Mouse (Mus musculus) granulocyte monocyte progenitor cell, adult 5-6 weeks (primary cell): Measurements from ENCODE around the gene Rnf212b. TPM values are rescaled to one million over a fixed set of nuclear protein-coding genes. Genes with fewer than 3 reads are reported as not detected.

Experiments
- ATAC-seq: replicated peaks from 2 replicates; pipeline ENCODE4 v1.8.0; 2016; ENCODE audit warnings: mild to moderate bottlenecking, moderate TSS enrichment, inconsistent platforms; ENCODE audit not compliant: poor library complexity, severe bottlenecking
- total RNA-seq, 2 experiments: library from RNA; stranded (forward) in 1 of 2; stranded (reverse) in 1 of 2; fragments of 200-712, 200-1000 nt in 1 of 2; fragments of >200 nt in 1 of 2; fragmentation: Nextera tagmentation in 1 of 2; gene quantifications; 2 replicates each; pipeline ENCODE4 v1.2.3; 2014 to 2017

Rnf212b gene
- total RNA-seq, 2 experiments from 2014 or later = not detected

GRCm38 (mm10) chr14:54865626-54866025, 51.7 kb downstream of the Rnf212b start:
- ATAC-seq = no peak

- no peak for ATAC-seq
Measured at GRCm38 (mm10) chr14:54866268-54866667, 52.3 kb downstream of the Rnf212b start.

- ATAC-seq = no peak
Measured at GRCm38 (mm10) chr14:54866936-54867335, 53.0 kb downstream of the Rnf212b start.

GRCm38 (mm10) chr14:54868026-54868425, 54.1 kb downstream of the Rnf212b start:
- peak; percentile 12 for ATAC-seq

GRCm38 (mm10) chr14:54870861-54871260, 56.9 kb downstream of the Rnf212b start, which contains the start of gene Homez:
Gene Homez (minus strand): TSS chr14:54870961.
- no peak for ATAC-seq

DNA sequence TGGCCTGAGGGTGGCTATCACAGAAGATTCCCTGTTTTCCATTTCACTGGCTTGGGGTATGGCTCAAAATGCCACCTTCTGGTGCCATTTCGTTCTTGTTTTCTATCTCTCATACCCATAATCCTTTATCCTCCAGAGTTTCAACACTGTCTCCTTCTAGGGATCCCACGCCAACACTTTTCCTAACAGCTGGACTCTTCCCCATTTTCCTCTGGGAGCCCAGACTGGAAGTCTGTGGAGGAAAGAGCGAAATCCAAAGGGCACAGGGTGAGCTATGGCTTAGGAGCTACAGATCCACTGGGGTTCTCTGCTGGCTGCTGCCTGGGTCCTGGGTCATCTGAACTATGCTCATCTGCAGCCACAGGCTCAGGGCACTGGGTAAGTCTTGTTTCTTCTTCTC, 60.2 kb downstream of the Rnf212b start:
- ATAC-seq = no peak

- ATAC-seq = peak; percentile 10
Measured at GRCm38 (mm10) chr14:54875844-54876538, 62.0 kb downstream of the Rnf212b start.

GRCm38 (mm10) chr14:54876539-54877047, 62.7 kb downstream of the Rnf212b start:
- ATAC-seq = peak; percentile 77

GRCm38 (mm10) chr14:54877048-54877715, 63.2 kb downstream of the Rnf212b start, which contains the start of gene Ppp1r3e:
Gene Ppp1r3e (minus strand): TSS chr14:54877550.
- ATAC-seq = peak; percentile 76

DNA sequence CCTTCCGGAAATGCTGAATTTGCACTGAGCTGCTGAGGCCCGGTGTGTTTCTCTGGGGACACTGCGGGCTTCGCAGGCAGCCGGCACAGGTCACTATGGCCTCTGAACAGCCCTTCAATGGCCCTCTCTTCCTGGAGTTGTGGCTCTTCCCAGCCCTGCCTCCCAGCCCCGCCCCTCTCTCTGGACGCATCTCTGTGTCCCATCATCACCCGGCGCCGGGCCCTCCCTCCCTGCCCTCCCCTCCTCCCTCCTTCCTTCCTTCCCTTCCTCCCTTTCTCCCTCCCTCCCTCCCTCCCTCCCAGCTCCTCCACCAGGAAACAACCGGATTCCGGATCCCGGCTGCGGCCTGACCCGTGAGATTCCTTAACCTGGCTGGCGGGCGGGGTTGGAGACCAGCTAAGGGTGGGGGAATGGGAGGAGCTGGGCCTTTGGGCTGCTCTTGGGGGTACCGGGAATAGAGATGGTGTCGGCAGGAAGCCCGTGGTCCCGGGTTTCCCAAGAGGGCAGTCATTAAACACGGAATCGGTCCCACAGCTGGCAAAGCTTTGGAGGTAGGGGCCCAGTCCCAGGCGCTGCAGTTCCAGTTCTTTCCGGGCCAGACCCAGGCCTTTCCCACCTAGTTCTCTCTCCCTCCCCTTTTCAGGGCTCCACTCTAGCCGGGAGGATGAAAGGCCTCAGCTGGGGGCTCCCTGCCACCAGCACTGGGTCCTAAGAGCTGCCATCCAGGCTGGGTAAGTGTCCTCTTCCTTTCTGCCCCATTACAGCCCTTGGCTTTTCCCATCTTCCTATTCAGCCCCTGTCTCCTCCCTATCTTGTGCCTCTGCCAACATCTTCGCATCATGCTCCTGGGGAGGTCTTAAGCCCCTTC, 69.4 kb downstream of the Rnf212b start, which contains the start of the genes Bcl2l2 and Gm20521:
TSS of gene Bcl2l2 (plus strand) at position 224 of the 868 bp plus-strand sequence.
TSS of gene Gm20521 (plus strand) at position 288 of the 868 bp plus-strand sequence.
- ATAC-seq = peak; percentile 97

DNA sequence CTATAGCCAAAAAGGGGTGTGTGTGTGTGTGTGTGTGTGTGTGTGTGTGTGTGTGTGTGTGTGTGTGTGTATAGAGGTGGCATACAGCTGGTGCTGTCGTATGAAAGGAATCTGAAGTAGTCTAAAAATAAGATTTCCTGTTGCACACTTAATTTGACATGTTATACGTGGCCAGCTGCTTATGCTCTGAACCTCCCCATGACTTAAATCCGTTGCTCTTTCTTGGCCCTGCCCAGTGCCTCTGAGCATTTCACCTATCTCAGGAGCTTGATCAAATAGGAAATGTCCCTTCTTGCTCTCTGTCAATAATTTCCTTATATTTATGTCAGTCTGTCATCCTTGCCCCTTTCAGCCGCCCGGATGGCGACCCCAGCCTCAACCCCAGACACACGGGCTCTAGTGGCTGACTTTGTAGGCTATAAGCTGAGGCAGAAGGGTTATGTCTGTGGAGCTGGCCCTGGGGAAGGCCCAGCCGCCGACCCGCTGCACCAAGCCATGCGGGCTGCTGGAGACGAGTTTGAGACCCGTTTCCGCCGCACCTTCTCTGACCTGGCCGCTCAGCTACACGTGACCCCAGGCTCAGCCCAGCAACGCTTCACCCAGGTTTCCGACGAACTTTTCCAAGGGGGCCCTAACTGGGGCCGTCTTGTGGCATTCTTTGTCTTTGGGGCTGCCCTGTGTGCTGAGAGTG, 70.2 kb downstream of the Rnf212b start:
- ATAC-seq = no peak

DNA sequence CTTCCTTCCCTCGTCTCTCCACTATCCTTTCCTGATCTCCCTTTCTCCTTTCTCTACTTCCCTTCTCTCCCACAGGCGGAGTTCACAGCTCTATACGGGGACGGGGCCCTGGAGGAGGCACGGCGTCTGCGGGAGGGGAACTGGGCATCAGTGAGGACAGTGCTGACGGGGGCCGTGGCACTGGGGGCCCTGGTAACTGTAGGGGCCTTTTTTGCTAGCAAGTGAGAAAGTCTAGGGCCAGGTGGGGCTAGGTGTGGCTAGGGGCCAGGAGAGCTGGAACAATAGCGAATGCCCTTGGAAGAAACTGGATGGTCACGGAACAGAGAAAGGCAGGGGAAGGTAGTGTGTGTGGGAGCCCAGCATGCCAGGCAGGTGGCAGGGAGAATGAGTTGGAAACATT, 71.4 kb downstream of the Rnf212b start:
- ATAC-seq = no peak

- no peak for ATAC-seq
Measured at GRCm38 (mm10) chr14:54892200-54892599, 78.3 kb downstream of the Rnf212b start, which contains the start of gene Pabpn1. Gene Pabpn1 (plus strand): TSS chr14:54892500.

DNA sequence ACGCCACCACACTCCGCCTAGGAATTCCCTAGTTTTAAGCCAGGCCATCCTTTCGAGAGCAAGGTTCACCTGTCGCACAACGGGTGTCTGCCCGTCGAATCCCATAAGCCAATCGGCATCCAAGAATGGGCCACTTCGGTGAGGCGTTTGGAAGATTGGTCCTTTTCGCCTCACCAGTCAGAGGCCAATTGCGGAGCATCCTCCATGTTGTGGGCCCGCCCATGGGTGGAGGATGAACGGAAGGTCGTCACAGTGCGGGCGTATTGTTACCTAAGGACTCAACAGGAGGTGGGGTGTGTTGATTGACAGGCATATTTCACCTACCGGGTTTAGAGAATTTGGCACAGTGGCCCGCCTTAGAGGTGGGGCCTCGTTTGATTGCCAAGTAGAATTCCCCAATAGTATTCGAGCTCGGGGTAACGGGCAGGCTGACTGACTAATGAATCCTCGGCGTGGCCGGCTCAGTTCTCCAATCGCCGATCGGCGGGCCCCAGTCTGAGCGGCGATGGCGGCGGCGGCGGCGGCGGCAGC, 79.8 kb downstream of the Rnf212b start:
- ATAC-seq = peak; percentile 98

- peak; percentile 18; the same call in 1 of the 2 replicates for ATAC-seq
Measured at GRCm38 (mm10) chr14:54894296-54895151, 80.6 kb downstream of the Rnf212b start.

GRCm38 (mm10) chr14:54897445-54897844, 83.5 kb downstream of the Rnf212b start:
- no peak for ATAC-seq

DNA sequence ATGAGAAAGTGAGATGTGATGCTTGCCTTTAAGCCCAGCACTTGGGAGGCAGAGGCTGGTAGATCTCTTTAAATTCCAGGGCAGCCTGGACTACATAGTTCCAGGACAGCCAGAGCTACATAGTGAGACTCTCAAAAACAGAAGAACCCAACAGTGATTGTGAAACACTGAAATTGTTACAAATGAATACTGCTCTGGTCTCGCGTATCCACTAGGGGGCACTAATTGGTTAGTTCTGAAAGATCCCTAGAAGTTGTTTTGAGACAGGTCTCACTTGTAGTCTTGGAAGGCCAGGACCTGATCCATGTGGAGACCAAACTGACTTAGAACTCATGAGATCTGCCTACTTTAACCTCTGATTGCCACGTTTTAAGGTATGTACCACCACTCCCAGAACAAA, 86.4 kb downstream of the Rnf212b start:
- ATAC-seq = peak; percentile 88

DNA sequence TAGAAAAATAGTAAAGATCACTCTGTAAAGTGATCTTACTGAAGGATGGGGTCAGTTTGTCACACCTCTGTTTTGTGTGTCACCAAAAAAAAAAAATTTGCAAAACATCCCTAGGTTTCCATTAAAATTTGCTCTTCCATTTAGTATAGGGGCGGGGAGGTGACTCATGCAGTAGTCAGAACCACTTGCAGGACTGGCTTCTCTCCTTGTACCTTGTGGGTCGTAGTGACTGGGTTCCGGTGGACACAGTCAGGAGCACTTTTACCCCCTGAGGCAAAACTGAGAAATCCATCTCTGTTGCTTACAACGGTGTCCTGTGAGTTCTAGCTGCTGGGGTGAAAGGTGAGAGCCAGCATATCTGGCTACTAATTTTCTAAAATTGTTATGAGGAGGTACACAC, 89.7 kb downstream of the Rnf212b start:
- no peak for ATAC-seq
